Mouse (Mus musculus) small intestine, adult 2 months (tissue): ENCODE results near the gene Gm9999.
"Not testable (repeated sequence)": the region's sequence is repeated elsewhere in the genome, so short reads cannot be mapped to it uniquely, and the experiment has no call there.

Experiments used
- CTCF ChIP-seq: fragments of 200-500 bp; IDR thresholded peaks from 2 replicates; pipeline ENCODE4 v1.5.1; 2012; ENCODE audit warnings: low read depth, mild to moderate bottlenecking, control low read depth, inconsistent platforms, low read length, moderate library complexity, mixed read lengths; ENCODE audit not compliant: insufficient replicate concordance, insufficient read length; ENCODE audit errors: extremely low read depth
- POLR2A ChIP-seq: fragments of 200-500 bp; IDR thresholded peaks from 2 replicates; pipeline ENCODE4 v1.6.1; 2012; ENCODE audit warnings: low read depth, mild to moderate bottlenecking, control low read depth, inconsistent platforms, low read length, moderate library complexity

GRCm38 (mm10) chr7:46989387-46989786 lies 6.0 kb downstream of the Gm9999 start:
- TF ChIP-seq CTCF, POLR2A: not testable (repeated sequence)
